Mouse (Mus musculus): Measurements from ENCODE around the gene Gm10663.

DNA sequence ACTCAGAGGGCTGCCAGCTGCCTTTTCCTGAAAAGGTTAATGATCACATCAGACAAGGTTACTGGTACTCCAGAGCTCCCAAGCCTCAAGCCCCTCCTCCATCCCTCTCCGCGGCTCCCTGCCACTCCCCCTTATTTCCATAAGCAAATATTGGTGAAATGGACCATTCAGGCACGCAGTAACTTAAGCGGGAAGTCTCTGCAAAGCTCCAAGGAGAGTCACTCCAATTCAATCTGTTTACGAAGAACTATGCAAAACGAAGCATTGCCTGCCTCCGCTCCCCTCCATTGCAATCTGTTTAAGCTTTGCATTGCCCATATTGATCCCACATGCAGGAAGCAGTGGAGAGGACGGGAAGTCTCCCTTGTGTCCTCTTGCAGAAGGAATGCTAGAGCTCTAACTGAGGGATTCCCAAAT is 37.7 kb upstream of the Gm10663 start, which contains the start of gene Apela:
- no peak for TF ChIP-seq POLR2A (IDR thresholded peaks at IDR 0.05; ENCODE audit: borderline replicate concordance, extremely low read depth, low read depth, low read length)
- TF ChIP-seq CTCF (IDR thresholded peaks at IDR 0.05; ENCODE audit: insufficient read depth, low read length): no peak
